Mouse (Mus musculus): ENCODE measurements around the gene Wtap.
"Not testable (repeated sequence)": the region's sequence is repeated elsewhere in the genome, so short reads cannot be mapped to it uniquely, and the experiment has no call there.

The Wtap gene

DNA sequence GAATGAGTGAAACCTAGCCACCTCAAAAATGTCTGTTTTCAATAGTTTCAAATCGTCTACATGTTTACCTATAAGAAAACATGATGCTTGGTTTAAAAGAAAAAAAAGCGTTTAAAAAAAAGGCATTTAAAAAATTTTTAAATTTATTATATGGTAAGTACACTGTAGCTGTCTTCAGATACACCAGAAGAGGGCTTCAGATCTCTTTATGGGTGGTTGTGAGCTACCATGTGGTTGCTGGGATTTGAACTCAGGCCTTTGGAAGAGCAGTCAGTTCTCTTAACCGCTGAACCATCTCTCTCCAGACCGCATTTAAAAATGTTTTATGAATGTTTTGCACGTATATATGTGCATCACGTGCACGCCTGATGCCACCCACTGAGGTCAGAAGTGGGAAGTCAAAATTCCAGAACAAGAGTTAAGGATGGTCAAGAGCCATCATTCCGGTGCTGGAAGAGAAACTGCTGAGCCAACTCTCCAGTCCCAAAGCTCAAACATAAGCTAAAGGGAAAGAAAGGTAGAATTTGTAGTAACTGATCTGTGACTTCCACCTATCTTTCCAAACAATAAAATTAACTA lies 3.3 kb downstream of the Wtap start:
- POLR2A ChIA-PET = interaction anchor here (0.6 to 16.0 kb wide), 37 partner anchors 8 to 111 kb away, joined by 3 to 173 read pairs (median 5); partner anchors contain the start of genes Acat2 (in 3 of the 4), Sod2 (in 3 of the 4), Mrpl18 (in 2 of the 4) and Pnldc1 (in 2 of the 4)

DNA sequence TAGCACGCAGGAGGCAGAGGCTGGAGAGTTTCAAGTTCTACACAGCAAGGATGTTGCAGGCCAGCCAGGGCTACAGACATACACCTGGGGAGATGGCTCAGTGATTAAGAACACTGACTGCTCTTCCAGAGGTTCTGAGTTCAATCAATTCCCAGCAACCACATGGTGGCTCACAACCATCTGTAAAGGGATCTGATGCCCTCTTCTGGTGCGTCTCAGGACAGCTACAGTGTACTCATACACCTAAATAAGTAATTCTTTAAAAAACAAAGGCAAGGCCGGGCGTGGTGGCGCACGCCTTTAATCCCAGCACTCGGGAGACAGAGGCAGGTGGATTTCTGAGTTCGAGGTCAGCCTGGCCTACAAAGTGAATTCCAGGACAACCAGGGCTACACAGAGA lies 5.9 kb downstream of the Wtap start:
- ChIA-PET CTCF (interaction anchor here in 1 of 4 experiments (1.3 to 1.7 kb wide), 3 partner anchors 8 to 72 kb away, joined by 4 to 7 read pairs (median 5); partner anchors contain the start of genes Mrpl18 and Tcp1), POLR2A (interaction anchor here (0.6 to 16.0 kb wide), 21 partner anchors 9 to 72 kb away, joined by 3 to 173 read pairs (median 10); partner anchors contain the start of genes Acat2 (in 3 of the 4), Mrpl18 (in 2 of the 4), Sod2 (in 2 of the 4) and Tcp1 (in 2 of the 4))

More for the DNA sequence above, 3.3 kb downstream of the Wtap start:
- CTCF ChIA-PET = interaction anchor here in 1 of 4 experiments (0.6 kb wide), 2 partner anchors 10 to 677 kb away, joined by 3 to 5 read pairs; no protein-coding TSS in a partner anchor

DNA sequence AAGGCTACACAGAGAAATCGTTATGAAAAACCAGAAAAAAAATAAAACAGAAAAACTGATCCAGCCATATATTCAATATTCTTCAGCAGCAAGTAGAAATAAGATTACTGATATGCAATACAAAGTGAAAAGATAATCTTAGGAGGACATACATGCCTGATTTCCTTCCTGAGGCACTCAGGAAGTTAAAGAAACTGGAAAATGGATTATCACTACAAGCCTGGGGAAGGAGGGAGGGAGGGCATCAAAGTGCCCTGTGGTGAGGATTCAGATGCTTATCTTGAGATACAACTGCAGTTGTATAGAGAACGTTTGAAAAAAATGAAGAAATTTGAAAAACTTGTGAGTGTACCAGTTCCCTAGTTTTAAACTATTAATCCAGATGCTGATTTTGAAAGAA lies 10.0 kb downstream of the Wtap start:
- CTCF ChIA-PET = no interaction called here
- POLR2A ChIA-PET = interaction anchor here in 3 of 4 experiments (0.8 to 16.0 kb wide), 8 partner anchors 8 to 74 kb away, joined by 3 to 173 read pairs (median 4); partner anchors contain the start of genes Pnldc1 (in 2 of the 3) and Sod2 (in 1 of the 3)

DNA sequence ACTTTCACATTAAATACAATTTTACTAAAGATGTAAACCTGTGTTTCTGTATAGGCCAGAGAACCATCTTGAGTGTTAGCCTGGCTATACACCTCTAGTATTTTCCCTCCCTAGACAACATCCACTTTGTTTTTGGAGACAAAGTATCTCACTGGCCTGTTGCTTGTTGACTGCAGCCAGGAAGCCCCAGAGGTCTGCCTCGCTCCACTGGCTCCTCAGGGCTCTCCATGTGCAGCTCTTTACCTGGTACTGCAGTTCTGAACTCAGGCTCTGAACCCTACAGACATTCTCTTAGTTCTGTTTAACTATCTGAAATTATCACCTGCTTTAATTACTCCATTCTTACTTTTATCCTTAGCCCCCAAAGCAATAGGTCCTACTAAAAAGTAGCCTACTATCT lies 15.4 kb downstream of the Wtap start:
- POLR2A ChIA-PET = interaction anchor here in 2 of 4 experiments (0.9 to 16.0 kb wide), 9 partner anchors 7 to 63 kb away, joined by 3 to 173 read pairs (median 11); partner anchors contain the start of genes Mrpl18 (in 2 of the 2), Tcp1 (in 2 of the 2), Acat2 (in 1 of the 2) and Sod2 (in 1 of the 2)
- CTCF ChIA-PET = no interaction called here

DNA sequence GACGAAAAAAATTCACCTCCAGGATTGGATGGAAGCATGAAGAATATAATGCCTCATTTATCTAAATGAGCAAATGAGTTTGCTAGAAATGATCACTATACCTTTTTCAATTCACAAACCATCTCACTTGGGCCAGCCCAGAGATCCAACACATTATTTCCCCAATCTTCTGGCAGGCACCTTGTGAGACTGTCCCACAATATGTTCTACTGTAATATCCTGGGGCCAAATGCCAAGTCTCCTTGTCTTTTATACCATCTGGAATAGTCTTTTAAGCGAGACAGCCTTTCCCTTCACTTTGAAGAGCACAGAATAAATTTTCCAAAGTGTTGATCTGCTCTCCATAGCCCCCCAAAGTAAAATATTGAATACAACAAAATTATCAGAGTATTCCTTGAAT lies 20.1 kb downstream of the Wtap start:
- CTCF ChIA-PET = no interaction called here
- POLR2A ChIA-PET = no interaction called here

DNA sequence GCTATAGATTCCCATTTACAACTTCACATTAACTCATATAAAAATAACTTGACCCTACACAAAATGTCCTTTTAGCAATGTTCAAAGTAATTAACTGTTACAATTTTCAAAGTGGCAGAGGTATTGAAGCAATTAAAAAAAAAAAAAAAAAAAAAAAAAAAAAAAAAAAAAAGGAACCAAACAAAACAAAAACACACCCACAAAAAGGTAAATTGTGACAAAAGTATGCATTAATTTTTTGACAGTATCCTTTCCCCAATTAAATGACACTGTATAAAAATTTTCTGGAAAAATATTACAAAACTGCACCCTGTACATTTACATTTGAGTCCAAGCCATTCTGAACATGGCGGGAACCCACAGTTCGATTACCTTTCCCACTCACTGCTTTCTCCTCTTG lies 26.8 kb downstream of the Wtap start:
- POLR2A ChIA-PET = interaction anchor here in 1 of 4 experiments (1.4 kb wide), 1 partner anchor 22 kb away, joined by 5 read pairs; no protein-coding TSS in a partner anchor
- CTCF ChIA-PET = no interaction called here

DNA sequence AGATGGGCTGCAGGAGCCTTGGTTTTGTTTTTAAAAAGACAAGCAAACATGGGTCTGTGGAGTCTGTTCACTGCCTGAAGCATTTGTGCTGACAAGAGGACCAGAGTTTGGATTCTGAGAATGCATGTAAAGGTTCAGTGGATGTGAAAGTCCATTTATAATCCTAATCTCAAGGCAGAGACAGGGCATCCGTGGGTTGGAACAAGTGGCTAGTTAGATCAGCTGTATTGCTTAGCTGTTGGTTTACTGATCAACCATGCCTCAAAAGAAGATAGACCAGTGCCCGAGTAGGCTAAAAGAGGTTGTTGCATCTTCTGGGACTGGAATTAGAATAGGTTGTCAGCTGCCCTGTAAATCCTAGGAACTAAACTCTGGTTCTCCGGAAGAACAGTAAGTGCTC lies 30.5 kb downstream of the Wtap start:
- ChIA-PET CTCF (no interaction called here), POLR2A (interaction anchor here in 2 of 4 experiments (0.7 to 4.1 kb wide), 6 partner anchors 19 to 60 kb away, joined by 3 to 31 read pairs (median 3); partner anchors contain the start of genes Mrpl18 (in 2 of the 2) and Tcp1 (in 2 of the 2))

DNA sequence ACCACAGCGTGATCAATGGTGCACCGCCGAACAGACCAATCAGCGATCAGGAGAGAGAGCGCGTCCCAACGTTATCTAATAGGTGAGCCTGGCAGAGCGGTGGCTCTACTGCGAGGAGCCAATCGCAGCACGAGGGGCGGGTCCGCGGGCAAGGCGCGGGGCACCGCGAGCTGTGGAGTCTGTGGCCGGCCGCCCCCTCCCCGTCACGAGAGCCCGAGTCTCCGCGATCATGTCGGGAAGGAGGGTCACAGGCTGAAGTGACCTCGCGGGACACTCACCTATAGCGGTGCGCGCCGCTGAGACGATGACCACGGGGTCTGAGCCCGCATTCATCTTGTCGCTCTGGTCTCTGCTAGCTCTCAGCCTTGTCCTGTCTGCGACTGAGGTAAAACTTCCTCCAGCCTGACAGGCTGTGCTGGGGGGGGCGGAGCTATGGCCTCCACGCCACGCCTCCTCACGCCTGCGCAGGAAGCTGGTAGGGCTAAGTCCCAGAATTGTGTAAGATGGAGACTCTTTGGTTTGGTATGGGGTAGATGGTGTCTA lies 33.6 kb downstream of the Wtap start, which contains the start of gene Acat2:
Acat2 (minus strand) TSS at position 417 of the 543 bp plus-strand sequence.
- ChIA-PET POLR2A (interaction anchor here (0.6 to 4.1 kb wide), 69 partner anchors 8 to 842 kb away, joined by 3 to 65 read pairs (median 5); partner anchors contain the start of genes Mrpl18 (in 4 of the 4), Pnldc1 (in 4 of the 4), Tcp1 (in 4 of the 4) and Acat3 (in 1 of the 4)), CTCF (interaction anchor here in 3 of 4 experiments (0.7 to 1.4 kb wide), 6 partner anchors 31 to 214 kb away, joined by 3 to 8 read pairs (median 4); partner anchors contain the start of genes Mrpl18 (in 1 of the 3) and Tcp1 (in 1 of the 3))

DNA sequence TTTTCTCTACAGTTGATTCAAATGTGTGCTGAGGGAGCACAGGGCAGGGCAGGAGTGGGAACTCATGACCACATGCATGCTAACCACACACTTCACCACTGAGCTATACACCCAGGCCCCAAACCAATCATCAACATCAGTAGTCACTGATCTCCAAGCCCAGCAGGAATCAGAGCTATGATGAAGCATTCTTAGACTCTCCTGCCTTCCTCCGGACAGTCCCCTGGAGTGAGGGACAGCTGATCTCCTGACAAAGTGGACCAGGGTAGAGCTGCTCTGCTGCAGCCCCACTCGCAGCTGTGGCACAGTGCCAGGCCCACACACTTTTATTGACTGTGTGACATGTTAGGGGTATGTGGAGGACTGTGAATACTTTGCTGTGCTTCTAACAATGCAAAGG lies 34.6 kb downstream of the Wtap start:
- POLR2A ChIA-PET = interaction anchor here in 2 of 4 experiments (0.9 to 3.5 kb wide), 9 partner anchors 10 to 56 kb away, joined by 3 to 27 read pairs (median 7); partner anchors contain the start of genes Mrpl18 (in 1 of the 2), Sod2 (in 1 of the 2) and Tcp1 (in 1 of the 2)
- CTCF ChIA-PET = not testable (repeated sequence)

DNA sequence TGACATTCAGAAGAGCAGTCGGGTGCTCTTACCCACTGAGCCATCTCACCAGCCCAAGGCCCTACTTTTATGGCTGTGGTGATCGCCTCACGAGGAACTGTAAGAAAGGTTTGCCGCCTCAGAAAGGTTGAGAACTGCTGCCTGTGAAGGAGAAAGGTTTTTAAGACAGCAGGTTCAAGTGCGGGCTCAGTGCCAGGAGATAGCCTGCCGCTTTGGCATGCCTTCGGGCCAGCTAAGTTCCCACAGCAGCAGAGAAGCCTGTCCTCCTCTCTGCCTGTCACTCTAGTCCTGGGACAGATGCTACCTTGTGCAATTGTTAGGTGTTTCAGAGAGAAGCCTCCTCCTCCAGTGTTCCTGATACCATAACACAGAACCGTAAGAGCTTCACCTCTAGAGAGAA lies 37.3 kb downstream of the Wtap start:
- POLR2A ChIA-PET = interaction anchor here in 2 of 4 experiments (0.9 to 1.3 kb wide), 3 partner anchors 40 to 52 kb away, joined by 3 to 4 read pairs (median 3); partner anchors contain the start of gene Pnldc1 (in 1 of the 2)
- CTCF ChIA-PET = no interaction called here

DNA sequence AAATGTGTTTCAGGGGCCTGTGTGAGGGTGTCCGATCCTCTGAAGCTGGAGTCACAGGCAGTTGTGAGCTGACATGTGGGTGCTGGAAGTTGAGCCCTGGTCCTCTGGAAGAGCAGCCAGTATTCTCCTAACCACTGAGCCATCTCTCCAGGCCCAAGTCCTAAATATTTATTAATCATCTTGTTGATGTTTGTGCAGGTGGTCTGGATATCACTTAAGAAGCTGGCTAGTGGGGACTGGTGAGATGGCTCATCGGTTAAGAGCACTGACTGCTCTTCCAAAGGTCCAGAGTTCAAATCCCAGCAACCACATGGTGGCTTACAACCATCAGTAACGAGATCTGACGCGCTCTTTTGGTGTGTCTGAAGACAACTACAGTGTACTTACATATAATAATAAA lies 44.3 kb downstream of the Wtap start:
- CTCF ChIA-PET = no interaction called here

DNA sequence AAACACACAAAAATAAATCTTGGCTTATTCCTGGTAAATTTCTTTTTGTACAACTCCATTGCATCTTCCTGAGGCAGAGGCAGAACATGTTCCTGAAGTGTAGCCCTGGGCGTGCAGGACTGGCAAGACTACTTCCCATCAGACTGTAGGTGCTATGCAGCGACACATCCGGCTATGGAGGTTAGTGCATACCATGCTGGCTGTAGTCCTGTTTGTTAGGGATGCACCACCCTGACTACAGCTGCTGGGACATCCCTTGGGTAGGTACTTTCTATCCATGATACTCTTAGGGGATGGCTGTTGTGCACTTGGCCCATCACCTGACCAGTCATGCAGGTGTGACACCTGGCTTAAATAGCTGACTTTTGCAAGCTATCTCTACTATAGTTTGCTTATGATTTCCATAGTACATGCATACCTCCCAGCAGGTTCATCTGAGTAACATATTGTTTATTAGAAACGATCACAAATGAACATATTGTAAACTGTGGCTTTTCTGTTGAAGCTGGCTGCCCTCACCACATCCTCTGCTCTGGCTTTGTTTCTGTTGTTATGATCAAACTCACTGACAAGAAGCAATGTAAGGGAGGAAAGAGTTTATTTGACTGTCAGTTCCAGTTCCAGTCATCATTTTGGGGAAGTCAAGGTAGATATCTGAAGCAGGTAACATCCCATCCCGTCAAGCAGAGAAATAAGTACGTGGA lies 51.4 kb downstream of the Wtap start:
- POLR2A ChIA-PET = interaction anchor here in 1 of 4 experiments (1.0 kb wide), 1 partner anchor 11 kb away, joined by 3 read pairs; no protein-coding TSS in a partner anchor
- CTCF ChIA-PET = no interaction called here

More for the DNA sequence above, 44.3 kb downstream of the Wtap start:
- POLR2A ChIA-PET = interaction anchor here in 2 of 4 experiments (0.6 to 2.8 kb wide), 9 partner anchors 9 to 33 kb away, joined by 3 to 9 read pairs (median 4); partner anchors contain the start of genes Acat2 (in 2 of the 2), Acat3 (in 1 of the 2) and Mrpl18 (in 1 of the 2)

DNA sequence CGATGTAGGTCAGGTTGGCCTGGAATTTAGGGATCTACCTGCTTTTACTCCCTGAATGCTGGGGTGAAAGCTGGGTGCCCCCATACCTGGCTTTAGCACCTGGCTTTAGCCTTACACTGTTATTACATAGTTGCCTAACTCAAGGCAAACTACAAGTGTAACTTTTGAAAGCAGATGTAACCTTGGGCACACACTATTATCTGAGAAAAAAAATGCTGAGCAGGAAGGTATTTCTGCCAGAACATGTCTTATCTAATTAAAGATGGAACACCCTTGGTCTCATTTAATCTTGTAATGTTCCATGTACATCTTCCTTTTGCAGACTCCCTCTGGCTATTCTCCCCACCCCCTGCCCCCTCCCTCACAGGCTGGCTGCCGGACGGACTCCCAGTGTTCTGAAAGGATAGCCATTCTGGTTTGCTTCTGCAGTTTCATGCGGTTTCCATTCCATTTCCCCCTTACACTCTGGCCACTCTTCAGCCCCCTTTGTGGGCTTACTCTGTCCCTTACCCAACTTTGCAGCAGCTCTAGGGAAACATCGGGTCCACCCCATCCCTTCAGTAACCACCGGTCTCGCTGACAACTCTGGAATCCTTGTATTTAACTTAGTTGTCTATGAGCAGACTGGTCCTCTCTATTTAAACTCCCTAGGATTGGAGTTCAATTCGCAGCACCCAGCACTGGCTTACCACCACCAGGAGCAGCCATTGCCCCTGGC lies 52.3 kb downstream of the Wtap start:
- CTCF ChIA-PET = interaction anchor here in 1 of 4 experiments (1.1 kb wide), 1 partner anchor 54 kb away, joined by 3 read pairs; no protein-coding TSS in a partner anchor
- POLR2A ChIA-PET = no interaction called here

DNA sequence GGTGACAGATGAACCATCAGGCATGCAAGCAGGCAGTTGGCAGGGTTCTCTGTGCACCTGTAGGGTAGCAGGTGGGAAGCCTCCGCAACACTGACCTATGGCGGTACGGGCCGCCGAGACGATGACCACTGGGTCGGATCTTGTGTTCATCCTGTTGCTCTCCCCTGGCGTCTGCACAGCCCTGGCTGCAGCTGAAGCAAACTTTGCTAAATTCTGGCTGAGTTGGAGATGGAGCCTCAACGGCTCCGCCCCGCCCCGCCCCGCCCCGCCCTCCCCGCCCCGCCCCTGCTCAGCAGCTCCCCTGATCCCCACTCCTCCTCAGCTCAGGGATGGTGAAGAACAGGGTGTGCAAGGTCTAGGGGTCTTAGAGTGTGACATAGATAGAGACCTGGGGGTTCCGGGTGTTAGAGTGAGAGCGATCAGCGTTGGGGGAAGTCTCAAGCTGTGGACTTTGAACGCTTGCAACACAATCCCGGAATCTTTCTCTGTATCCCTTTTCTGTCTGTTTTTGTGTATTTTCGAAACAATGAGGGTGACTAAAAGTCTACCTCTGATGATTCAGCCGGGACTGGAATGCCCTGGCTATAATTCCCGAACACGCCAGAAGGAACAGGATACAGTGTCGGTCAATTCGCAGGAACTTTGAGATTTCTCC lies 53.7 kb downstream of the Wtap start, which contains the start of gene Acat3:
Acat3 (minus strand) TSS at position 450 of the 655 bp plus-strand sequence.
- POLR2A ChIA-PET = interaction anchor here in 2 of 4 experiments (1.0 to 1.4 kb wide), 4 partner anchors 9 to 24 kb away, joined by 3 to 13 read pairs (median 6); partner anchors contain the start of genes Acat2 (in 1 of the 2), Mrpl18 (in 1 of the 2) and Tcp1 (in 1 of the 2)
- CTCF ChIA-PET = interaction anchor here in 2 of 4 experiments (0.6 kb wide), 2 partner anchors 59 to 108 kb away, joined by 3 to 6 read pairs; no protein-coding TSS in a partner anchor

DNA sequence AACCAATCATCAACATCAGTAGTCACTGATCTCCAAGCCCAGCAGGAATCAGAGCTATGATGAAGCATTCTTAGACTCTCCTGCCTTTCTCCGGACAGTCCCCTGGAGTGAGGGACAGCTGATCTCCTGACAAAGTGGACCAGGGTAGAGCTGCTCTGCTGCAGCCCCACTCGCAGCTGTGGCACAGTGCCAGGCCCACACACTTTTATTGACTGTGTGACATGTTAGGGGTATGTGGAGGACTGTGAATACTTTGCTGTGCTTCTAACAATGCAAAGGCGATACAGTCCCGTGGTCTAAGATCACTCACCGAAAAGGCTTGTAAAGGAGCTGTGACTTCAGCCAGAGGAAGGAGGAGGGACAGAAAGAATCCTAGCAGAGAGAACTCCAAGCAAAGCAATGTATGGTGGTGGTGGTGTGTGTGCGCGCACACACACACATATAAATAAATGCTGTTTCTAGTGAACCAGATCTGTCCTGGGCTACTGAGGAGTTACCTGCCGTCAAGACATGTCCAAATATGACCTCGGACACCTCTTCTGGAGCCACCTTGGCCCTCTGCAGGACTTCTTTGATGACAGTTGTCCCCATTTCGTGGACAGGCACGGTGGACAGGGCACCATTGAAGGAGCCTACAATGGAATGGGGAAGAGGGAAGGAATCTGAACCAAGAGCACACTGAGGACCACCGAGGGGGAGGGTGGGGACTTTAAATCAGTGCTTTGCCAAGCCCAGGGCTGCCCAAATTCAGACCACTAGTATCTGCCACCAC lies 54.4 kb downstream of the Wtap start:
- POLR2A ChIA-PET = interaction anchor here in 2 of 4 experiments (1.0 to 2.0 kb wide), 5 partner anchors 10 to 23 kb away, joined by 3 to 13 read pairs (median 9); partner anchors contain the start of genes Mrpl18 (in 2 of the 2), Tcp1 (in 2 of the 2) and Acat2 (in 1 of the 2)
- CTCF ChIA-PET = not testable (repeated sequence)

DNA sequence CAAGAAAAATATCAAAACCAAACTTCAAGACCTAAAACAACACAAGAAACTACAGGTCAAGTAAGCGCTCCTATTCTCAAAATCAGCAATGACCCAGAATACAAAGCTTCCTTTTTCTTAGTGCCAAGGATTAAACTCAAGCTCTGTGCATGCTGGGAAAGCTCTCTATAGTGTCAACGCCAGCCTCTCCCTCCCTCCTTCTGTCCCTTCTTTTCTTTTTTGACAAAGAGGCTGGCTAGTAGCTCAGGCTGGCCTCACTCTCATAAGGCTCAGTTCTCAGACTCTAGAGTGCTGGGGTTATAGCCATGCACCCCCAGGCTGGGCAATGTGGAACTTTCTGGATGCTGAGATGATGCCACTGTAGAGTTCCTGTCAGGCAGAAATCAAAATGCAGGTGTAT lies 55.9 kb downstream of the Wtap start:
- CTCF ChIA-PET = interaction anchor here in 2 of 4 experiments (0.6 to 1.1 kb wide), 2 partner anchors 21 to 22 kb away, joined by 3 to 10 read pairs; partner anchors contain the start of genes Mrpl18 (in 1 of the 2) and Tcp1 (in 1 of the 2)
- POLR2A ChIA-PET = interaction anchor here in 2 of 4 experiments (0.6 to 2.0 kb wide), 7 partner anchors 12 to 71 kb away, joined by 3 to 9 read pairs (median 4); partner anchors contain the start of genes Acat2 (in 1 of the 2), Mrpl18 (in 1 of the 2) and Tcp1 (in 1 of the 2)

Data from embryonic stem cell, embryonic (primary cell).